Mouse (Mus musculus): ENCODE results near the gene Pnpla1. TPM values are rescaled to one million over a fixed set of nuclear protein-coding genes. Genes with fewer than 3 reads are reported as not detected.
A peak's percentile ranks its signal among the peaks of the same experiment; 100 is the strongest.

Gene Pnpla1
- polyA plus RNA-seq, 1 experiment from 2014 or later: 0.50 TPM

DNA sequence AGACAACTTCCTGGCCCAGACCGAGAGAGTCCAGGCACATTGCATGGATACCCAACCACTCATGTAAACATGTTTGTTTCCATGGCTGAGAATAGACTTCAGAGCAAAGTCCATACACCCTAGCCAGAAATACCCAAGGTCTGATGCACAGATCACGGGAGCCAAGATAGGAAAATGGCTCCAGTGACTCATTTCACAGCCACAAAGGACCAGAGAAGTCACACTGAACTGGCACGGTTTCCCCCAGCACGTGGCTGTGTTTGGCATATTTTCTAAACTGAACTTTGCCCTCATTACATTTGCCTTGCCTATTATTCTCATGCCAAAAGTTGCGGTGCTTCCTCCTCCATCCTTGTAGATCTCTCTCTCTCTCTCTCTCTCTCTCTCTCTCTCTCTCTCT, 55.0 kb downstream of the Pnpla1 start:
- Histone ChIP-seq H3K4me1 (no peaks in the 10 kb centered on the region), H3K4me3 (replicated peaks) (no peak overlapping the region), H3K9me3 (no peaks in the 10 kb centered on the region), H3K27me3 (replicated peaks) (no peaks in the 10 kb centered on the region), H3K4me2 (no peak overlapping the region), H3K36me3 (no peaks in the 10 kb centered on the region), H3K27ac (no peak overlapping the region), H3K9ac (no peak overlapping the region)
- 39% methylated on average over 5 of the region's 5 CpGs for WGBS
- ATAC-seq (ENCODE audit: insufficient read depth, low FRiP score, low read depth): no peak

DNA sequence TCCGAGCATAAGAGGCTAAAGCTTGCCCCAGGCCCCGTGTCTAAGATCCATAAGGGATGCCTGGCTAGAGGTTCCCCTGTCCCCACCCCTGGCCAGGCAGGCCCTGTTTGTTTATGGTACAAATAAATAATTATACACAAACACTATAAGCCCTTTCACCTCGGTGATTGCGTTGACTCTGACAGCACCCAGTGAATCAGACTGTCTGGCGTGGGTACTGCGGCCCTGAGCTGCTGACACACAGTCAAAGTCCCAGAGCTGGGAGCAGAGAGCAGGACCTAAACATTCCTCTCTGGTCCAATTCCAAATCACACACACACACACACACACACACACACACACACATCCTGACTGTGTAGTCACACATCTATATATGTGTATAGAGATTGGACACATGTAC, 55.7 kb downstream of the Pnpla1 start:
- Histone ChIP-seq H3K4me3 (replicated peaks) (no peak overlapping the region), H3K4me2 (no peak overlapping the region), H3K36me3 (no peaks in the 10 kb centered on the region), H3K27ac (no peak overlapping the region), H3K4me1 (no peaks in the 10 kb centered on the region), H3K9ac (no peak overlapping the region), H3K9me3 (no peaks in the 10 kb centered on the region), H3K27me3 (replicated peaks) (no peaks in the 10 kb centered on the region)
- no peak for ATAC-seq (ENCODE audit: insufficient read depth, low FRiP score, low read depth)
- WGBS: 62% methylated on average over 6 of the region's 6 CpGs

DNA sequence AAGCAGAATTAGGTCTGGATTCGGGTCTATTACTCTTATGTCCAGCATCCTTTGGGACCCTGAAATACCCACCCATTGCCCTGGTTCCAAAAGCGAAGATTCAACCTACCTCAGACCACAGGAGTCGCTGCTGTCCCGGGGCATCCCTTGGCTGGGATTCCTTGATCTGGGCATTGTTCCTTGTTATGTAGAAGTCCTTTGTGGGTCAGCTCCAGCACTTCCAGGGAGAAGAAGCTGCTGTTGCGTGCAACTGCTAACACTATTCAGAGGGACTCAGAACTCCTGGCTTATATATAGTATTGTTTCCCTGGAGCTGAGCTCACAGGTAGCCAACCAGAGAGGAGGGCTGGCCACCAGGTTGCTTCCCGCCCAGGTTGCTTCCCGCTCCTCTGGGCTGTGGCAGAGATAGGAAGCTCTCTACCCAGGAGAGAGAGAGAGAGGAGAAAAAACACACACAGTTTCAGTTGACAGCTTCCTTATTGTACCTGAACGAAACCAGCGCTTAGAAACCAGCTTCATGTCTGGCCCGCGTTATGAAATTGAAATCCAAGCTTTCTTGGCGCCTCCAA, 56.9 kb downstream of the Pnpla1 start, which contains the start of gene 4930539E08Rik:
4930539E08Rik (minus strand) TSS at position 265 of the 569 bp plus-strand sequence.
- no peak for ATAC-seq (ENCODE audit: insufficient read depth, low FRiP score, low read depth)
- H3K36me3 ChIP-seq: no peaks in the 10 kb centered on the region
- no peaks in the 10 kb centered on the region for H3K27me3 ChIP-seq (replicated peaks)
- 67% methylated on average over 12 of the region's 12 CpGs for WGBS
- H3K9ac ChIP-seq: no peak within 1 kb of the TSS
- no peaks in the 10 kb centered on the region for H3K4me1 ChIP-seq
- H3K27ac ChIP-seq: no peak within 1 kb of the TSS
- H3K9me3 ChIP-seq: no peaks in the 10 kb centered on the region
- H3K4me2 ChIP-seq: no peak within 1 kb of the TSS
- no peak within 1 kb of the TSS for H3K4me3 ChIP-seq (replicated peaks)

DNA sequence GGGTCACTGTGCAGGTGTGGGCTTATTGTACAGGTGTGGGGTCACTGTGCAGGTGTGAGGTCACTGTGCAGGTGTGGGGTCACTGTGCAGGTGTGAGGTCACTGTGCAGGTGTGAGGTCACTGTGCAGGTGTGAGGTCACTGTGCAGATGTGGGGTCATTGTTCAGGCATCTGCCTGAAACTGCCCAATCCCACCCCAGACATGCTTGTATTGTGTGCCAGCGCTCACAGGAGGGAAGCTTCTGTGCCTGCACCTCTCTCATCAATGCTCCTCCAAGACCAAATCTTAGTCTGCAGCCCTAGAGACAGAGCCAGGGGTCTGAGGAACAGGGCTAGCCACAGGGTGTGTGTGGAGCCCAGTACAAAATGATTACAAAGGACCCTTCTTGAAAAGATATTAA, 58.3 kb downstream of the Pnpla1 start:
- no peak overlapping the region for H3K4me3 ChIP-seq (replicated peaks)
- no peak overlapping the region for H3K4me2 ChIP-seq
- no peaks in the 10 kb centered on the region for H3K4me1 ChIP-seq
- ATAC-seq (ENCODE audit: insufficient read depth, low FRiP score, low read depth): no peak
- no peaks in the 10 kb centered on the region for H3K9me3 ChIP-seq
- no peaks in the 10 kb centered on the region for H3K27me3 ChIP-seq (replicated peaks)
- WGBS: 84% methylated on average over 1 of the region's 1 CpGs
- no peak overlapping the region for H3K27ac ChIP-seq
- H3K36me3 ChIP-seq: no peaks in the 10 kb centered on the region
- no peak overlapping the region for H3K9ac ChIP-seq

- H3K4me2 ChIP-seq: no peak overlapping the region
- H3K27me3 ChIP-seq (replicated peaks): no peaks in the 10 kb centered on the region
- no peaks in the 10 kb centered on the region for H3K9me3 ChIP-seq
- H3K9ac ChIP-seq: no peak overlapping the region
- H3K36me3 ChIP-seq: no peaks in the 10 kb centered on the region
- 67% methylated on average over 8 of the region's 8 CpGs for WGBS
- ATAC-seq (ENCODE audit: insufficient read depth, low FRiP score, low read depth): no peak
- H3K4me1 ChIP-seq: no peaks in the 10 kb centered on the region
- no peak overlapping the region for H3K27ac ChIP-seq
- no peak overlapping the region for H3K4me3 ChIP-seq (replicated peaks)
These were observed 62.9 kb downstream of the Pnpla1 start for GRCm38 (mm10) chr17:28921086-28921485.

DNA sequence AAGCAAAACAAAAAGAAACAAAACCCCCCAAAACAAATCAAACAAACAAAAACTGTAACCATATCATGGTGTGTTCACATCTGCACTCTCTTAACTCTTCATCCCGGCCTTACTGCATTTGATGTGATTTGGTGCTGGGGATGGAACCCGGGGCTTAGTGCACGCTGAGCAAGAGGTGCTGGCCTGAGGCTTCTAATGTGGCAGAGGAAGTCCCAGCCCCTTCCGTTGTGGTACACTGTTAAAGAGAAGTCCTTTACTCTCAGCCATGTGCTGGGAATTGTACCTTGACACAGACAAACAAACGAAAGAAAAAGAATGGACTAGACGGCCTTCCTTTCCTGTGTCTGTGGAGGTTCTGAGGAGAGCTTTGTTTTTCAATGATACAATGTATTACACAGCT, 63.9 kb downstream of the Pnpla1 start:
- Histone ChIP-seq H3K27me3 (replicated peaks) (no peaks in the 10 kb centered on the region), H3K4me2 (no peak overlapping the region), H3K4me1 (no peaks in the 10 kb centered on the region), H3K4me3 (replicated peaks) (no peak overlapping the region), H3K27ac (no peak overlapping the region), H3K9me3 (no peaks in the 10 kb centered on the region), H3K9ac (no peak overlapping the region), H3K36me3 (no peaks in the 10 kb centered on the region)
- 52% methylated on average over 6 of the region's 6 CpGs for WGBS
- no peak for ATAC-seq (ENCODE audit: insufficient read depth, low FRiP score, low read depth)

DNA sequence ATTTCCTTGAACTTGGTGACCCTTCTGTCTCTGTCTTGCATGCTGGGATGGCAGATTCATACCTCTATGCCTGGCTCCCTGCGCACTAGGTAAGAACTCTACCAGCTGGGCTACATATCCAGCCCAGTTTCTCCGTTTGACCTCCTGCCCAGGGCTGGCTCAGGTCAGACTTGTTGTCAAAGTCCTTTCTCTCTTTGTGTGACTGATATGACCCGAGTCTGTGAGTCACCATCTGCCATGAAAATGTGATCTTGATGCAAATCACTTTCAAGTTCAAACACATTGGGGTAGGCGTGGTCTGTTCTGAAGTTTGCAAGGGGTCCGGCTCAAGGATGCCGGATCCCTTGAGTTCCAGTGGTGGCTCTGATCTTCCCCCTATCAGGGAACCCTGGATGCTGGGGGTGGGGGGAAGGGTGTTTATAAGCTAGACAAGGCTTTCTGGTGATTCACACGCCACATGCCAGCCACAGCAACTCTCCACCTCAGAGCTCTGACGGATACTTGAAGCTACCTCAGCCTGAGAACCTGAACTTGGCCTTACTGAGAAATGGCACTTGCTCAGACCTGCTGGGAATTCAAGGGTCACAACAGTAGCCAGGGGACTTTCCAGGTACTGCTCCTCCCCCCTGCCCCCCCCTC, 66.9 kb downstream of the Pnpla1 start:
- WGBS: 78% methylated on average over 8 of the region's 8 CpGs
- no peak overlapping the region for H3K27ac ChIP-seq
- no peak for ATAC-seq (ENCODE audit: insufficient read depth, low FRiP score, low read depth)
- no peak overlapping the region for H3K4me3 ChIP-seq (replicated peaks)
- no peak overlapping the region for H3K4me2 ChIP-seq
- H3K36me3 ChIP-seq: no peaks in the 10 kb centered on the region
- no peaks in the 10 kb centered on the region for H3K27me3 ChIP-seq (replicated peaks)
- peaks cover under 1% of the 10 kb centered on the region for H3K4me1 ChIP-seq
- H3K9me3 ChIP-seq: no peaks in the 10 kb centered on the region
- H3K9ac ChIP-seq: no peak overlapping the region

DNA sequence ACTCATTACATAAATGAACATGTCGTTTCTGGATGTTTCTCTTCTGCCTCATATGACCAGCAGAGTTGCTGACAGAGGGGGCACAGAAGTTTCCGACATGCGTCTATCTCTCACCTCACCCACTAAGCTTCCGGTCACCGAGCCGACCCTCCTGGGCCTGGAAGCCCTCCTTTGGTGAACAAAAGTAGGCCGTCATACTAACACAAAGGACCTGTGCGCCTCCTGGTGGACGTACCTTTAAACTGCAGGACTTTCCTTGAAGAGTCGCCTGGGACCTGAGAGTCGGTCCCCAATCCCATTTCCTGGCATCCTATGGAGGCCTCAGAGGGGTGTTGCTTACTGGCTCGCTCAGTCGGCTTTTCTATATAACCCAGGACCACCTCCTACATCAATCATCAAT, 68.2 kb downstream of the Pnpla1 start:
- 15% methylated on average over 13 of the region's 13 CpGs for WGBS
- no peaks in the 10 kb centered on the region for H3K36me3 ChIP-seq
- peaks cover 10% of the 10 kb centered on the region for H3K4me1 ChIP-seq
- no peak overlapping the region for H3K9ac ChIP-seq
- no peak overlapping the region for H3K4me3 ChIP-seq (replicated peaks)
- H3K4me2 ChIP-seq: 0 out of 2 replicates have a peak overlapping the region, but pooled peaks have one; percentile 10
- no peaks in the 10 kb centered on the region for H3K9me3 ChIP-seq
- no peak overlapping the region for H3K27ac ChIP-seq
- no peak for ATAC-seq (ENCODE audit: insufficient read depth, low FRiP score, low read depth)
- no peaks in the 10 kb centered on the region for H3K27me3 ChIP-seq (replicated peaks)

DNA sequence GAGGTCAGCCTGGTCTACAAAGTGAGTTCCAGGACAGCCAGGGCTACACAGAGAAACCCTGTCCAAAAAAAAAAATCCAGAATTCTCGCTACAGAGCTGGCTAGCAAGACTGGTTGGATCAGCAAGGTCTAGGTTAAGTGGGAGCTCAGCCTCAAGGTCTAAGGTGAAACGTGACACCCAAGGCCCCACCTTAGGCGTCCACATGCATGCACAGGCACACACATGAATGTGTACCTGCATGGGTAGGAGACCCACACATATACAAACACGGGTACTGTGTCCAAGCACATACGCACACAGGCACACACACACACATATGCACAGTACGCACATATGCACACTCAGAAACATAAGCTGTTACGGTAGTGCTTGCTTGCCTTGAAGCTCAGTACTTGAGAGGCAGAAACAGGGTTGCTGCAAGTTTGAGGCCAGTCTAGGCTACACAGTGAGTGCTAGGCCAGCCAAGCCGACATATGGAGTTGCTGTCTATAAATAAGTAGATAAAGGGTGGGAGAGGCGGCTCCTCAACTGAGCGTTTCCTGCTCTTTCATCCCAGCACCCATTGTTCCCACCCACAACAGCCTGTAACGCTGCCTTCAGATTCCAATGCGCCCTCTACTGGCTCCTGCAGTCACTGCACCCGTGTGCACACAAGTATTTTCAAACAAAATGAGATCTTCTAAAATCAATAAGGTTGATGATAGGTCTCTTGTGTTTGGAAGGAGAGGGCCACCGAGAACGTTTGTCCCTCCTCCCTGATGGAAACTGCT, 68.8 kb downstream of the Pnpla1 start:
- 45% methylated on average over 15 of the region's 15 CpGs for WGBS
- ATAC-seq (ENCODE audit: insufficient read depth, low FRiP score, low read depth): no peak
- Histone ChIP-seq H3K9me3 (no peaks in the 10 kb centered on the region), H3K4me2 (no peak overlapping the region), H3K9ac (no peak overlapping the region), H3K27me3 (replicated peaks) (no peaks in the 10 kb centered on the region), H3K36me3 (no peaks in the 10 kb centered on the region), H3K4me1 (peaks cover 10% of the 10 kb centered on the region), H3K27ac (no peak overlapping the region), H3K4me3 (replicated peaks) (no peak overlapping the region)

GRCm38 (mm10) chr17:28928004-28928403, 69.8 kb downstream of the Pnpla1 start:
- H3K9ac ChIP-seq: no peak overlapping the region
- WGBS: 80% methylated on average over 9 of the region's 9 CpGs
- no peaks in the 10 kb centered on the region for H3K9me3 ChIP-seq
- H3K27ac ChIP-seq: no peak overlapping the region
- no peaks in the 10 kb centered on the region for H3K27me3 ChIP-seq (replicated peaks)
- H3K4me2 ChIP-seq: no peak overlapping the region
- no peak overlapping the region for H3K4me3 ChIP-seq (replicated peaks)
- no peaks in the 10 kb centered on the region for H3K36me3 ChIP-seq
- ATAC-seq (ENCODE audit: insufficient read depth, low FRiP score, low read depth): no peak
- H3K4me1 ChIP-seq: peaks cover 10% of the 10 kb centered on the region

DNA sequence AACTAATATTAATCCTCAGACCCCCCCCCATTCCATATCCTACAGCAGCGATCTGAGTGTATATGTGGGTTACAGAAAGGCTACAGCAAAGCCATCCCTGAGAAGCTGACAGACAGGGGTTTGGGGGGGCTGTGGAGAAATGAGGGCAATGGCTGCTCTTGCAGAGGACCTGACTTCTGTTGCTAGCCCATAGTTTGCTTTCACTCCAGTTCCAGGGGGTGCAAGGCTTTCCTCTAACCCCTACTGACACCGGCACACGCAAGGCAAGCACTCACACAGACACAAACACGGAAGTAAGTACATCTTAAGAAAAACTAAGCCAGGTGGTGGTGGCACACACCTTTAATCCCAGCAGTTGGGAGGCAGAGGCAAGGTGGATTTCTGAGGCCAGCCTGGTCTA, 71.2 kb downstream of the Pnpla1 start:
- Histone ChIP-seq H3K36me3 (no peaks in the 10 kb centered on the region), H3K27me3 (replicated peaks) (no peaks in the 10 kb centered on the region), H3K9me3 (no peaks in the 10 kb centered on the region), H3K4me3 (replicated peaks) (no peak overlapping the region), H3K27ac (no peak overlapping the region), H3K4me1 (peaks cover 10% of the 10 kb centered on the region), H3K9ac (no peak overlapping the region), H3K4me2 (no peak overlapping the region)
- WGBS: 89% methylated on average over 4 of the region's 4 CpGs
- no peak for ATAC-seq (ENCODE audit: insufficient read depth, low FRiP score, low read depth)

DNA sequence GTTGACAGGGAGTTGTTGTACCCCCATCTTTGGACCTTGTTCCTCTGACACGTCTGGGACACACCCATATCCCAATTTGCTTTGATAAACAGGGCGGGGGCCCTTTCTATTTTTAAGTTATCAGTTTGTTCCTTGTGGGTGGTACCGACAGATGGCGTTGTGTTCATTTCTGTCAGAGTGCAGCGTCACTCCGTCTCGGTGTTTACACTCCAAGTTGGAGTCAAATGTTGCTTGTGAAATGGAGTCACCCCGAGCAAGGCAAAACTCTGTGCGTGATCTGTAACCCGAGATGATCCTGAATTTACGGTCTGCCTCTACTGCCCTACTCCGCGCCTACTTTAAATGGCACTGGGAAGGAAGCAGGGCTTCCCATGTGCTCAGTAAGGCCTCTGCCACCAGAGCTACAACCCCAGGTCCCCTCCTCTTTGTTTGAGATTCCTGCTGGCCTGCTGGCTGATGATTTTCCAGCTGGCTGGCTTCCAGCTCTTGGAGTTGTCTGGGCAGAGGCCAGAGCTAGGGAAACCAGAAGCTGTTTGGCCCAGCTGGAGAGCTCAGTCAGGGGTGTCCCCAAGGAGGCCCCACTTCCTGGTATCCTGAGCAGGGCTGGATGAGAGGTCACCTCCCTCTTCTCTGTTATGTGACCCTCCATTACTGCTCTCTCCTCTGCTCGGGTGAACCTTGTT, 72.3 kb downstream of the Pnpla1 start:
- Histone ChIP-seq H3K27ac (peak overlapping the region; percentile 91), H3K4me2 (peak overlapping the region; percentile 48), H3K9me3 (no peaks in the 10 kb centered on the region), H3K4me1 (peaks cover 10% of the 10 kb centered on the region), H3K36me3 (no peaks in the 10 kb centered on the region), H3K27me3 (replicated peaks) (no peaks in the 10 kb centered on the region), H3K9ac (no peak overlapping the region), H3K4me3 (replicated peaks) (peak overlapping the region; percentile 6; the same call in 1 of the 2 replicates)
- 6% methylated on average over 14 of the region's 14 CpGs for WGBS
- ATAC-seq (ENCODE audit: insufficient read depth, low FRiP score, low read depth): peak; percentile 90

Measured in stomach, embryonic 15.5 days (tissue).